Comparison of ENCODE assay signal across 24 mouse cellular contexts in the genomic region with DNA sequence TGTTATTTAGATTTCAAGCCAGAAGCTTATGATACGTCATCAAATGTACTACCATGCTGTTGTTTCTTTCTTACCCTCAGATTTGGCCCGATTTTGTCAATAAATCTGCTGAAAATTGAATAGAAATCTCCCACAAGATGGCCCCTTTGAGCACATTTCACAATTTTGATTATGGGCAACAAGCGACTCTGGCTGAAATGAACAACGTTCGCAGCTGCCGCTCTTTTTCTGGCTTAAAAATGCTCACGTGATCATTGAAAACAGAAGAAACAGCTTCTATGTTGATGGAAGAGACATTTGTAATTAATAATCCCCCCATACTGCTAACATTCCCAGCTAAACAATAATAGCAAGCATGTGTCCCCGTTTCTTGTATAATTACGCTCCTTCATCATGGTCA. TPM values are rescaled to one million over a fixed set of nuclear protein-coding genes. Genes with fewer than 3 reads are reported as not detected.
DNase-seq lines count a peak whose midpoint lies in the region; ATAC-seq and TF ChIP-seq lines count a peak whose summit lies in the region.
"Had no signal": no experiment of that assay in that cellular context is flagged by ENCODE, and none has a peak within 500 bp of the region (broad histone marks: within the 10 kb centered on the region; RNA-seq: fewer than 3 reads in every experiment).

No protein-coding gene starts in this region.

- H3K9me3 ChIP-seq in forebrain, embryonic 14.5 days (replicated peaks; ENCODE audit: control insufficient read depth, low read length), result no peaks in the 10 kb centered on the region
- H3K9me3 ChIP-seq in forebrain, embryonic 10.5 days, result no peaks in the 10 kb centered on the region
- no peaks in the 10 kb centered on the region for H3K9me3 ChIP-seq in hindbrain, embryonic 14.5 days (ENCODE audit: control insufficient read depth, low read length)
- no peaks in the 10 kb centered on the region for H3K9me3 ChIP-seq in hindbrain, embryonic 11.5 days (ENCODE audit: control insufficient read depth, low read length)
- no peaks in the 10 kb centered on the region for H3K9me3 ChIP-seq in midbrain, postnatal 0 days (ENCODE audit: low read length)
- H3K9me3 ChIP-seq in midbrain, embryonic 15.5 days, result no peaks in the 10 kb centered on the region
- H3K9me3 ChIP-seq: embryonic facial prominence, embryonic 12.5 days; forebrain, embryonic 13.5 days; heart, embryonic 15.5 days had no signal

- H3K9ac ChIP-seq in forebrain, embryonic 14.5 days (ENCODE audit: low read length), result no peak overlapping the region
- peak overlapping the region; percentile 6; the same call in 1 of the 2 replicates for H3K9ac ChIP-seq in hindbrain, embryonic 14.5 days
- H3K9ac ChIP-seq in hindbrain, embryonic 11.5 days (ENCODE audit: low read depth, low read length), result no peak overlapping the region
- H3K9ac ChIP-seq in midbrain, postnatal 0 days (replicated peaks; ENCODE audit: low read length, poor library complexity, severe bottlenecking), result no peak overlapping the region
- H3K9ac ChIP-seq in midbrain, embryonic 15.5 days, result no peak overlapping the region
- H3K9ac ChIP-seq: embryonic facial prominence, embryonic 12.5 days; forebrain, embryonic 13.5 days; heart, embryonic 15.5 days had no signal

- H3K27ac ChIP-seq in forebrain, embryonic 14.5 days (ENCODE audit: low read depth, low read length), result no peak overlapping the region
- H3K27ac ChIP-seq in forebrain, embryonic 10.5 days, result no peak overlapping the region
- no peak overlapping the region for H3K27ac ChIP-seq in hindbrain, embryonic 14.5 days
- no peak overlapping the region for H3K27ac ChIP-seq in hindbrain, embryonic 11.5 days (ENCODE audit: low read depth, low read length)
- no peak overlapping the region for H3K27ac ChIP-seq in midbrain, postnatal 0 days (ENCODE audit: low read depth, low read length)
- no peak overlapping the region for H3K27ac ChIP-seq in midbrain, embryonic 15.5 days
- H3K27ac ChIP-seq: embryonic facial prominence, embryonic 12.5 days; forebrain, embryonic 13.5 days; heart, adult 2 months; heart, embryonic 15.5 days had no signal

- no peak for ATAC-seq in forebrain, embryonic 14.5 days
- ATAC-seq in hindbrain, embryonic 14.5 days (ENCODE audit: low FRiP score), result no peak
- ATAC-seq in hindbrain, embryonic 11.5 days (ENCODE audit: low FRiP score), result no peak
- ATAC-seq in midbrain, postnatal 0 days (ENCODE audit: low FRiP score), result no peak
- ATAC-seq in midbrain, embryonic 15.5 days (replicated peaks), result no peak
- ATAC-seq: forebrain, embryonic 13.5 days had no signal

- no peaks in the 10 kb centered on the region for H3K36me3 ChIP-seq in forebrain, embryonic 14.5 days (ENCODE audit: control insufficient read depth, insufficient read depth, low read length)
- H3K36me3 ChIP-seq in forebrain, embryonic 10.5 days (replicated peaks), result no peaks in the 10 kb centered on the region
- H3K36me3 ChIP-seq in hindbrain, embryonic 14.5 days (replicated peaks; ENCODE audit: control insufficient read depth, insufficient read depth), result no peaks in the 10 kb centered on the region
- H3K36me3 ChIP-seq in hindbrain, embryonic 11.5 days (ENCODE audit: control insufficient read depth, insufficient read depth, low read length), result no peaks in the 10 kb centered on the region
- H3K36me3 ChIP-seq in midbrain, postnatal 0 days (ENCODE audit: insufficient read depth, low read length), result no peaks in the 10 kb centered on the region
- no peaks in the 10 kb centered on the region for H3K36me3 ChIP-seq in midbrain, embryonic 15.5 days (replicated peaks)
- H3K36me3 ChIP-seq: embryonic facial prominence, embryonic 12.5 days; G1E; heart, embryonic 15.5 days had no signal

- no peak overlapping the region for H3K4me3 ChIP-seq in forebrain, embryonic 14.5 days (ENCODE audit: low read depth, low read length)
- H3K4me3 ChIP-seq in forebrain, embryonic 10.5 days, result no peak overlapping the region
- no peak overlapping the region for H3K4me3 ChIP-seq in hindbrain, embryonic 14.5 days (replicated peaks; ENCODE audit: low read length)
- no peak overlapping the region for H3K4me3 ChIP-seq in hindbrain, embryonic 11.5 days (ENCODE audit: low read depth, low read length)
- no peak overlapping the region for H3K4me3 ChIP-seq in midbrain, postnatal 0 days (ENCODE audit: low read depth, low read length)
- no peak overlapping the region for H3K4me3 ChIP-seq in midbrain, embryonic 15.5 days
- H3K4me3 ChIP-seq: embryonic facial prominence, embryonic 12.5 days; forebrain, embryonic 13.5 days; heart, adult 2 months; heart, embryonic 15.5 days had no signal

- no peaks in the 10 kb centered on the region for H3K4me1 ChIP-seq in forebrain, embryonic 14.5 days (ENCODE audit: control insufficient read depth, insufficient read depth, low read length)
- peaks cover 6% of the 10 kb centered on the region for H3K4me1 ChIP-seq in forebrain, embryonic 10.5 days
- 0 out of 2 replicates have a peak, but pooled peaks cover 5% of the 10 kb centered on the region for H3K4me1 ChIP-seq in hindbrain, embryonic 14.5 days (replicated peaks; ENCODE audit: control insufficient read depth, insufficient read depth, low read length)
- no peaks in the 10 kb centered on the region for H3K4me1 ChIP-seq in hindbrain, embryonic 11.5 days (replicated peaks; ENCODE audit: control insufficient read depth, insufficient read depth, low read length)
- no peaks in the 10 kb centered on the region for H3K4me1 ChIP-seq in midbrain, postnatal 0 days (ENCODE audit: insufficient read depth, low read length)
- peaks cover 6% of the 10 kb centered on the region; the same call in 1 of the 2 replicates for H3K4me1 ChIP-seq in midbrain, embryonic 15.5 days
- H3K4me1 ChIP-seq: embryonic facial prominence, embryonic 12.5 days had no signal

- H3K4me2 ChIP-seq in forebrain, embryonic 14.5 days (ENCODE audit: low read length), result no peak overlapping the region
- peak overlapping the region; percentile 6; the same call in 1 of the 2 replicates for H3K4me2 ChIP-seq in hindbrain, embryonic 14.5 days (replicated peaks)
- no peak overlapping the region for H3K4me2 ChIP-seq in hindbrain, embryonic 11.5 days (replicated peaks; ENCODE audit: low read depth, low read length)
- H3K4me2 ChIP-seq in midbrain, postnatal 0 days (ENCODE audit: low read depth, low read length, poor library complexity, severe bottlenecking), result no peak overlapping the region
- H3K4me2 ChIP-seq in midbrain, embryonic 15.5 days, result no peak overlapping the region
- H3K4me2 ChIP-seq: embryonic facial prominence, embryonic 12.5 days; forebrain, embryonic 13.5 days; heart, embryonic 11.5 days; heart, embryonic 15.5 days had no signal

- DNase-seq in forebrain, embryonic 14.5 days (ENCODE audit: low spot score), result peak; percentile 48
- DNase-seq in forebrain, embryonic 10.5 days (ENCODE audit: extremely low spot score, low spot score), result no peak
- peak; percentile 57 for DNase-seq in hindbrain, embryonic 14.5 days (ENCODE audit: low spot score)
- DNase-seq in hindbrain, embryonic 11.5 days (ENCODE audit: low spot score), result no peak
- peak; percentile 38 for DNase-seq in midbrain, postnatal 0 days (ENCODE audit: low spot score)
- DNase-seq in kidney, postnatal 36 days, result no peak
- DNase-seq: adrenal gland, postnatal 10 days; cerebellum, adult 11-12 months; cerebellum, adult 9-11 months; gastrocnemius, postnatal 14 days; heart, adult 2 months; heart, postnatal 14 days; kidney, adult 11 months; kidney, adult 9 months had no signal

- peak; percentile 32 for TF ChIP-seq CTCF in midbrain, postnatal 0 days (IDR thresholded peaks at IDR 0.05)

- WGBS in forebrain, embryonic 14.5 days, result 73% methylated on average over 9 of the region's 9 CpGs
- 92% methylated on average over 9 of the region's 9 CpGs for WGBS in forebrain, embryonic 10.5 days
- 57% methylated on average over 9 of the region's 9 CpGs for WGBS in hindbrain, embryonic 14.5 days
- WGBS in hindbrain, embryonic 11.5 days, result 72% methylated on average over 9 of the region's 9 CpGs
- 75% methylated on average over 9 of the region's 9 CpGs for WGBS in midbrain, postnatal 0 days
- 74% methylated on average over 9 of the region's 9 CpGs for WGBS in midbrain, embryonic 15.5 days

- no peaks in the 10 kb centered on the region for H3K27me3 ChIP-seq in forebrain, embryonic 14.5 days (replicated peaks; ENCODE audit: control insufficient read depth, insufficient read depth, low read length)
- no peaks in the 10 kb centered on the region for H3K27me3 ChIP-seq in forebrain, embryonic 10.5 days (ENCODE audit: poor library complexity, severe bottlenecking)
- no peaks in the 10 kb centered on the region for H3K27me3 ChIP-seq in hindbrain, embryonic 14.5 days (ENCODE audit: control insufficient read depth, insufficient read depth, low read length)
- H3K27me3 ChIP-seq in hindbrain, embryonic 11.5 days (ENCODE audit: control insufficient read depth, insufficient read depth, low read length), result no peaks in the 10 kb centered on the region
- no peaks in the 10 kb centered on the region for H3K27me3 ChIP-seq in midbrain, postnatal 0 days (ENCODE audit: insufficient read depth, low read length)
- H3K27me3 ChIP-seq in midbrain, embryonic 15.5 days (replicated peaks), result no peaks in the 10 kb centered on the region
- H3K27me3 ChIP-seq: embryonic facial prominence, embryonic 12.5 days; forebrain, embryonic 13.5 days; heart, embryonic 15.5 days had no signal

RNA-seq across cellular contexts. Expression of a gene that starts 29.0 kb away (rescaled TPM):
- polyA plus RNA-seq in forebrain, embryonic 14.5 days (2014; fragmentation: Nextera tagmentation; extraction: Ambion mirVana), result 0.11 and 0.22 TPM in 2 replicates
- polyA plus RNA-seq in forebrain, embryonic 10.5 days (2016; fragmentation: Nextera tagmentation; extraction: Ambion mirVana), result 0.58 and 1.6 TPM in 2 replicates
- 0.08 and 0.17 TPM in 2 replicates for polyA plus RNA-seq in hindbrain, embryonic 14.5 days (2014; fragmentation: Nextera tagmentation; extraction: Ambion mirVana)
- not detected in 2 replicates for polyA plus RNA-seq in hindbrain, embryonic 11.5 days (2014; fragmentation: Nextera tagmentation; extraction: Ambion mirVana)
- total RNA-seq in midbrain, postnatal 0 days (2014; rRNA removed), result 1.2 TPM in 1 of 2 replicates, not detected in the other
- polyA plus RNA-seq in midbrain, postnatal 0 days (2015; fragmentation: Nextera tagmentation; extraction: Ambion mirVana), result 0.17 TPM in 1 of 2 replicates, not detected in the other
- polyA plus RNA-seq in midbrain, embryonic 15.5 days (2015; fragmentation: Nextera tagmentation; extraction: Ambion mirVana), result 0.14 and 0.21 TPM in 2 replicates
- total RNA-seq: gastrocnemius, adult 18-20 months; hematopoietic stem cell, adult 5-6 weeks had no signal
- polyA plus RNA-seq: G1E; gonadal fat pad, adult 2 months; heart, embryonic 11.5 days; intestine, embryonic 14.5 days had no signal

RNA-seq across cellular contexts. Expression of a gene that starts 47.5 kb away (rescaled TPM):
- polyA plus RNA-seq in forebrain, embryonic 14.5 days (2014; fragmentation: Nextera tagmentation; extraction: Ambion mirVana), result 5.0 and 5.7 TPM in 2 replicates
- polyA plus RNA-seq in forebrain, embryonic 10.5 days (2016; fragmentation: Nextera tagmentation; extraction: Ambion mirVana), result 1.5 TPM in 2 replicates
- 11.4 and 12.3 TPM in 2 replicates for polyA plus RNA-seq in hindbrain, embryonic 14.5 days (2014; fragmentation: Nextera tagmentation; extraction: Ambion mirVana)
- 4.4 and 5.6 TPM in 2 replicates for polyA plus RNA-seq in hindbrain, embryonic 11.5 days (2014; fragmentation: Nextera tagmentation; extraction: Ambion mirVana)
- 12.7 and 14.5 TPM in 2 replicates for total RNA-seq in midbrain, postnatal 0 days (2014; rRNA removed)
- 8.1 and 8.9 TPM in 2 replicates for polyA plus RNA-seq in midbrain, postnatal 0 days (2015; fragmentation: Nextera tagmentation; extraction: Ambion mirVana)
- polyA plus RNA-seq in midbrain, embryonic 15.5 days (2015; fragmentation: Nextera tagmentation; extraction: Ambion mirVana), result 9.0 and 9.2 TPM in 2 replicates
- total RNA-seq: hematopoietic stem cell, adult 5-6 weeks had no signal
- polyA plus RNA-seq: G1E had no signal

Comparison
In these comparisons a context has a peak if more than half of its experiments do, and no peak if none do; other contexts are left out.
1. DNase-seq: peak in forebrain, embryonic 14.5 days (single experiment), hindbrain, embryonic 14.5 days (single experiment) and midbrain, postnatal 0 days (single experiment); none in forebrain, embryonic 10.5 days (single experiment), hindbrain, embryonic 11.5 days (single experiment) and kidney, postnatal 36 days (0 of 2).